Mouse (Mus musculus): ENCODE data around the gene Olfr467.
"Not testable (repeated sequence)": the region's sequence is repeated elsewhere in the genome, so short reads cannot be mapped to it uniquely, and the experiment has no call there.

Olfr467 gene

GRCm38 (mm10) chr7:107811963-107812362 is at the start of gene Olfr467:
Gene Olfr467, plus strand, starts transcription at chr7:107812263.
- in situ Hi-C loops (cut with MboI; ENCODE audit: low sequenced_read_pairs) = no loop called here

DNA sequence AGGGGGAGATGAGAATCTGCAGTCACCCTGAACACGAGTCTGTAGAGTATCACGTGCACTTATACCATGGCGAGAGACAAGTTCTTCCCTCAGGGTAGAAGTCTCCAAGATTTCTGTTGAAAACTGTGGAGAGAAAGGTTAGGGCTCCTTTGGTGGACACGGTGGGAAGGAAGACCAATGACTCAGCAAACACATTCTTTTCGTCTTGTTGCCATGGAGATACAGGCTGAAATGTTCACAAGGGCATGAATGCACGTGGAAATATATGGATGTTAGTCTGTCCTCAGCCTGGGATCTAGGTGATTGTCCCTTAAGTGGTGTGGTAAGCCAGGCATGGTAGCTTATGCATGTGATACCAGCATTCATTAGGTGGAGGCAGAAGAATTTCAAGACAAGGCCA is 41.3 kb upstream of the Olfr467 start:
- in situ Hi-C loops (cut with MboI; ENCODE audit: low sequenced_read_pairs) = loop anchor here (25.0 kb wide), 1 partner anchor 559 kb away; the partner anchor contains the start of gene Rbmxl2

DNA sequence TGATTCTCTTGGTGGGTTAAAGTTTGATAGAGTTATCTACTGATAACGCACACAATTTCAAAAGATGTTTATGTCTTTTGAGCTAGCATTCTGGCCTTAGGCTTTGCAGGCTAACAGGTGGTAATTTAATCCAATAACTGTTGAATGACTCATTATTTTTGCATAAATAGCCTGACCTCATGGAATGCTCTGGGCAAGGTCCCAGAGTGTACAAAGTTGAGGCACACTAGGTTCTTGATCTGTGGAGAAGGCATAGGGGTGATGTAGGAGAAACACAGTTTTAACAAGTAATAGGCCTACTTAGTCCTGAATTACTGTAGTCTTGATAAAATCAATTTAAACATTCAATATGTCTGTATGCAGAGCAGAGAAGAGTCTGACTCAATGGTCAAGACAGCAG is 33.8 kb upstream of the Olfr467 start:
- in situ Hi-C loops (cut with MboI; ENCODE audit: low sequenced_read_pairs) = no loop called here

GRCm38 (mm10) chr7:107779611-107780010 is 32.5 kb upstream of the Olfr467 start:
- in situ Hi-C loops (cut with MboI; ENCODE audit: low sequenced_read_pairs) = no loop called here

DNA sequence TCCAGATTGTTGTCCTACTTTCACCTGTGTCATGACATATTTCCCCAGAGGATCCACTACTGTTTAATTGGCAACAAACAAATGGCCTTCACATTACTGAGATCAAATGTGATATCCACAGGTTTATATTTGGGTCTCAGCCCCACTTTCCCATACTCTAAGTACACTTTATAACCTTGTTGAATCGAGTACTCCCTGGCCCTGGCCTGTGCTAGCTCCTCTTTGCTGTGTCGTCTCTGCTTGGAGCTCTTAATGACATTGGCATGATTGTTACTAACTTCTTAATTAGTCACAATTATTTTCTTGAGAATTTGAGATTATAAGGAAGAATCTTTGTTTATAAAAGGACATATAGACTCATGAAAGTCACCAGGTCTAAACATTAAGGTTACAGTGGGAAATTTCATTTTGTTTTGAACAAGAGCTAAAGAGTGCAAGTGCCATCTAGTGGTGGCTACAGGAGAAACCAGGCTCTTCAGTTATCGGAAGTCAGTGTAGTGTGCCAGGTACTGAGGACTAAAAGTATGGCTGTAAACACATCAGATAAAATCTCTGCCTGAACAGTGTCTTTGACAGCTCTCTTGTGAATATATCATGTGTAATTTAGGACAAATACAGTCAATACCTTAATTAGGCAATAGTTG is 24.0 kb upstream of the Olfr467 start:
- in situ Hi-C loops (cut with MboI; ENCODE audit: low sequenced_read_pairs) = no loop called here

- in situ Hi-C loops (cut with MboI; ENCODE audit: low sequenced_read_pairs) = no loop called here
These were observed 15.6 kb upstream of the Olfr467 start for GRCm38 (mm10) chr7:107796500-107796899.

DNA sequence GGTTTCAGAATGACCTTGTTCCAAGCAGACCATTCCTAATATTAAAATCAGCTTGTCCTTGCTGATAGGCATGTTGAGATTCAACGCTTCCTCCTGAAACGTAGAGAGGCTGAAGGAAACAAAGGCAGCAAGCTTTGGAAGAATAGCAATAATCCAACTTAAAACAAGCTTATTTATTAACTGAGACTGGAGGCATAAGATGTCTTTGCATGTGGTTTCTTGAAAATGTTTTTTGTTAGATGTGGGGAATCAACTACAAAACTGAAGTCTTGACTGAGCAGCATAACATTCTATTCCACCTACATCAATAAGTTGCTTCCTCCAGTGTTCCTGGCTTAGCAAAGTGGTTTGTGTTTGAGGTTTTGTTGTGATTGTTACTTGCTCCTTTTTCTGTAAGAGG is 11.0 kb upstream of the Olfr467 start, which contains the start of gene Ovch2:
TSS of gene Ovch2 (minus strand) at position 101 of the 400 bp plus-strand sequence.
- in situ Hi-C loops (cut with MboI; ENCODE audit: low sequenced_read_pairs) = no loop called here

DNA sequence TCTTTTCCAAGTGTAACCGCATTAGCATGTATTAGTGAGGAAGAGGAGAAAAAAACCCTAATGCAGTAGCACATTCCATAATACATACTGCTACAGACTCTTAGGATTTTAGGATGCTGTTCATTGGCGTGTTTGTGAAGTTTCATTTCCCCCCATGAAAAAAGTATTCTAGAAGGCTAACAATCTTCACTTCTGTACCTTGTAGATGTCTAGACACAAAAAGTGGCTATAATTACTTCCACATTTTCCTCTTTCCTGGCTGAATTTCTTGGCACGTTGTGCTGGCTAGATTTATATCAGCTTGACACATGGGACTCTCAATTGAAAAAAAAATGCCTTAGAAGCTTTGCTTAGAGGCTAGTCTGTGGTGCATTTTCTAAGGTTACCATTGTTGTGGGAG is 9.9 kb upstream of the Olfr467 start:
- in situ Hi-C loops (cut with MboI; ENCODE audit: low sequenced_read_pairs) = no loop called here

GRCm38 (mm10) chr7:107819442-107819841 is 7.4 kb downstream of the Olfr467 start:
- in situ Hi-C loops (cut with MboI; ENCODE audit: low sequenced_read_pairs) = no loop called here

DNA sequence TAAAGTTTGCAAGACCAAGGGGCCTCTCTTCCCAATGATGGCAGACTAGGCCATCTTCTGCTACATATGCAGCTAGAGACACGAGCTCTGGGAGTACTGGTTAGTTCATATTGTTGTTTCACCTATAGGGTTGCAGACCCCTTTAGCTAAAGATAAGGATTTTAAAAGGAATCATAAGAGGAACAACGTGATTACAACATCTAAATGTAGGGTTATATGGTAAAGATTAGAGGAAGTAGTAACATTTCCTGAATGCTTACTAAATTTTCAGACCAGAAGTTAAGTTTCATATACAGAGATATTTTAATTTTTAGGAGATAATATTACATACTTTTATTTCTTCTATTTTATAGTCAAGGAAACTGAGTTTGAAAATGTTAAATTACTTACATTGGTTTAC is 11.8 kb downstream of the Olfr467 start:
- in situ Hi-C loops (cut with MboI; ENCODE audit: low sequenced_read_pairs) = not testable (repeated sequence)

GRCm38 (mm10) chr7:107825441-107825840 is 13.4 kb downstream of the Olfr467 start, which contains the start of gene Olfr469:
Gene Olfr469, minus strand, starts transcription at chr7:107825541.
- in situ Hi-C loops (cut with MboI; ENCODE audit: low sequenced_read_pairs) = not testable (repeated sequence)

DNA sequence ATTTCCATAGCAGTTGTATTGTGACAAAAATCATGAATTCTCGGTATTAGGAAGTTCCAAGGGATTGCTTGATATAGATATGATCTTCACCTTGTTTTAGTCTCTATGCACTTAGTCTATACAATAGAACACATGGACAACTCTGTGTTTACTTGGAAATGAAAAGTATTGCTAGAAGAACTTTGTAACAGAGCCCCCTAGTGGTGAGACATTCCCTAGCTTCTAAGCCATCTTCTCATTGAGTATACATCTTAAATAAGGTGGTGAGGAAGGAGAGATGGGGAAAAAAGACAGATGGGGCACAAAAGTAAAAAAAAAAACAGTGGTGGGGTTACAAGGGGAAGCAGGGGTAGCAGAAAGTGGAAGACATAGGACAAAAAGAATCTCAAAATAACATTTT is 29.7 kb downstream of the Olfr467 start:
- in situ Hi-C loops (cut with MboI; ENCODE audit: low sequenced_read_pairs) = no loop called here

- in situ Hi-C loops (cut with MboI; ENCODE audit: low sequenced_read_pairs) = not testable (repeated sequence)
These were observed 35.3 kb downstream of the Olfr467 start, which contains the start of gene Olfr470 for GRCm38 (mm10) chr7:107847390-107847789. Gene Olfr470, minus strand, starts transcription at chr7:107847490.
